Mouse (Mus musculus) myocyte (in vitro differentiated cells): ENCODE results near the gene Arvcf. TPM values are rescaled to one million over a fixed set of nuclear protein-coding genes. Genes with fewer than 3 reads are reported as not detected.
A peak's percentile ranks its signal among the peaks of the same experiment; 100 is the strongest.

Experiments used
- H3K27me3 ChIP-seq: one replicate; pipeline ENCODE4 v1.6.1; 2011; ENCODE audit not compliant: control insufficient read depth, insufficient read depth, insufficient read length
- H3K36me3 ChIP-seq: one replicate; pipeline ENCODE4 v1.6.1; 2011; ENCODE audit not compliant: control insufficient read depth, insufficient read depth
- H3K4me2 ChIP-seq: one replicate; pipeline ENCODE4 v1.6.1; 2011; ENCODE audit warnings: low read depth, control low read depth
- H3K4me3 ChIP-seq: one replicate; pipeline ENCODE4 v1.5.1; 2011; ENCODE audit warnings: mild to moderate bottlenecking, control low read depth, moderate library complexity
- H3K79me2 ChIP-seq: one replicate; pipeline ENCODE4 v1.6.1; 2011; ENCODE audit not compliant: control insufficient read depth, insufficient read depth
- H3ac ChIP-seq: one replicate; pipeline ENCODE4 v1.6.1; 2011; ENCODE audit not compliant: control insufficient read depth, insufficient read length
- CEBPB ChIP-seq: IDR thresholded peaks from 2 replicates; pipeline ENCODE4 v1.6.1; 2011; ENCODE audit warnings: mild to moderate bottlenecking, moderate library complexity; ENCODE audit not compliant: poor library complexity, insufficient read depth, severe bottlenecking
- E2F4 ChIP-seq: IDR thresholded peaks from one replicate; pipeline ENCODE4 v1.6.1; 2011; ENCODE audit warnings: mild to moderate bottlenecking, control low read depth, moderate library complexity; ENCODE audit not compliant: insufficient read depth
- MAX ChIP-seq: IDR thresholded peaks from one replicate; pipeline ENCODE4 v1.6.1; 2011; ENCODE audit warnings: low read depth, mild to moderate bottlenecking, control low read depth
- MYOD1 ChIP-seq, 3 experiments: IDR thresholded peaks; one replicate each; pipeline ENCODE4 v1.6.1; 2011; ENCODE audit warnings: control low read depth in 2 of 3, low read depth in 2 of 3, mild to moderate bottlenecking in 2 of 3, moderate library complexity in 1 of 3; ENCODE audit not compliant: insufficient read length in 2 of 3, control insufficient read depth in 1 of 3
- MYOG ChIP-seq, 3 experiments: IDR thresholded peaks; one replicate each; pipeline ENCODE4 v1.6.1; 2011; ENCODE audit warnings: control low read depth in 2 of 3, low read depth in 2 of 3, mild to moderate bottlenecking in 2 of 3; ENCODE audit not compliant: insufficient read length in 2 of 3, control insufficient read depth in 1 of 3, insufficient read depth in 1 of 3
- POLR2A ChIP-seq: IDR thresholded peaks from one replicate; pipeline ENCODE4 v1.6.1; 2011; ENCODE audit warnings: low read depth, mild to moderate bottlenecking, control low read depth, moderate library complexity; ENCODE audit not compliant: insufficient read length
- POLR2AphosphoS2 ChIP-seq: IDR thresholded peaks from one replicate; pipeline ENCODE4 v1.6.1; 2011; ENCODE audit warnings: low read depth, control low read depth; ENCODE audit not compliant: insufficient read length
- REST ChIP-seq: IDR thresholded peaks from one replicate; pipeline ENCODE4 v1.6.1; 2011; ENCODE audit warnings: mild to moderate bottlenecking, control low read depth, moderate library complexity; ENCODE audit not compliant: insufficient read depth, insufficient read length
- SRF ChIP-seq: IDR thresholded peaks from one replicate; pipeline ENCODE4 v1.6.1; 2011; ENCODE audit warnings: low read depth; ENCODE audit not compliant: control insufficient read depth, insufficient read length
- TCF12 ChIP-seq: IDR thresholded peaks from one replicate; pipeline ENCODE4 v1.6.1; 2011; ENCODE audit warnings: mild to moderate bottlenecking, control low read depth; ENCODE audit not compliant: poor library complexity, insufficient read depth, severe bottlenecking
- TCF3 ChIP-seq: IDR thresholded peaks from one replicate; pipeline ENCODE4 v1.6.1; 2011; ENCODE audit warnings: low read depth, control low read depth; ENCODE audit not compliant: insufficient read length
- USF1 ChIP-seq: IDR thresholded peaks from one replicate; pipeline ENCODE4 v1.6.1; 2011; ENCODE audit warnings: low read depth, mild to moderate bottlenecking, control low read depth, moderate library complexity
- polyA plus RNA-seq: library from polyadenylated mRNA; unstranded; fragments of >200 nt; fragmentation: generic; extraction: Trizol; gene quantifications from one replicate; pipeline ENCODE4 v1.2.1, GENCODE M21; 2012; ENCODE audit warnings: missing spikeins

Arvcf gene
- polyA plus RNA-seq, 1 experiment: 7.6 TPM

- peak overlapping the region; percentile 92 for H3K4me3 ChIP-seq
- peak overlapping the region; percentile 74 for H3K4me2 ChIP-seq
- H3K36me3 ChIP-seq: no peaks in the 10 kb centered on the region
- no peak for TF ChIP-seq SRF
- TF ChIP-seq TCF12: no peak
- TF ChIP-seq USF1: no peak
- no peak for TF ChIP-seq CEBPB
- peaks cover 19% of the 10 kb centered on the region for H3K79me2 ChIP-seq
- peak overlapping the region; percentile 86 for H3ac ChIP-seq
- no peaks in the 10 kb centered on the region for H3K27me3 ChIP-seq
These were observed 77.7 kb downstream of the Arvcf start for GRCm38 (mm10) chr16:18425475-18426214.

DNA sequence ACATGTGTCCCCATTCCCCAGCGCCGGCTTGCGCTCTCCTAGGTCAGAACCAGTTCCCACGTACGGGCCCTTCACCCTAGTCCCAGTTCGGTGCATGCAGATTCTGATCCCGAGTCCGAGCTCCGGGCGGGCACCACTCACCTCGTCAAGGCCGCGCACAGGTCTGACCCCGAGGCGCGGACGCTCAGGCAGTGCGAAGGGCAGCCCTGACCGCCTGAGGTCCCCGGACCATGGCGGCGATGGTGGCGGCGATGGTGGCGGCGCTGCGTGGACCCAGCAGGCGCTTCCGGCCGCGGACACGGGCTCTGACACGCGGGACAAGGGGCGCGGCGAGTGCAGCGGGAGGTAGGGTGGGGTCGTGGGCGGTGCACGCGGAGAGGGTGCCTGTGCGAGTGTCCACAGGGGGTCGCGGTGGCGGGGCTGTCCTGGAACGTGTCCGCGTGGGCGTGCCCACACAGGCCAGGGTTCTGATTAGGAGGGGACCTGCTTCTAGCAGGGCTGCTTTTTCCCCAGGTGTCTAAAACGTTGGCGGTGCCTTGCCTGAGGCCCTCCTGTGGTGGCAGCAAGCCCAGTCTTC is 78.3 kb downstream of the Arvcf start, which contains the start of gene Txnrd2:
TSS of gene Txnrd2 (plus strand) at position 170 of the 577 bp plus-strand sequence.
- H3K36me3 ChIP-seq: no peaks in the 10 kb centered on the region
- TF ChIP-seq POLR2A (peak; percentile 92), MYOG (IDR thresholded peaks at IDR 0.05; ENCODE audit: control insufficient read depth in 1 of 3, insufficient read depth in 1 of 3, insufficient read length in 2 of 3, low read depth in 2 of 3) (peak in 2 of 3 experiments; percentile 12 to 55), REST (peak; percentile 22), E2F4 (no peak), MYOD1 (IDR thresholded peaks at IDR 0.05; ENCODE audit: control insufficient read depth in 1 of 3, insufficient read length in 2 of 3, low read depth in 2 of 3) (peak in 1 of 3 experiments; percentile 51)

DNA sequence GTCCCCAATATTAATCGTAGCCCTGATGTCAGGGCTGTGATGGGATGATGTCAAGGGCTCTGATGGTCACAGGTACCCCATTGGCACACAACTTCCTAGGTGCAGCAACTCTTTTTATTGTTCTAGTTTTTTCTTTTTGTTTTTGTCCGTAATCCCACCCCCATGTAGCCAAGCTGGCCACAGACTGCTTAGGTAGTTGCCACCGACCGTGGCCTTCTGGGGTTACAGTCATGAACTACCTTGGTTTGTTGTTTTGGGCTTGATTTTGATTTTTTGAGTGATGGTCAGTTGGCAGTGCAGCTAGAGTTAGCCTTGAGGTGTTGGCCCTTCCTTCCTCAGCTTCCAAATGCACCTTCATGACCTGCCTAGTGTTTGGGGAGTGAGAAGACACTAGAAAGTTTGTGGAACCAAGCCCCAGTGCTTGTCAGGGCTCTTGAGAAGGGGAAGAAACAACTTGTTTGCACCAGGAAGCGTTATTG is 78.9 kb downstream of the Arvcf start, which contains the start of gene Comt:
TSS of gene Comt (minus strand) at position 51 of the 479 bp plus-strand sequence.
- TF ChIP-seq MAX: no peak
- no peak for TF ChIP-seq E2F4
- no peak for TF ChIP-seq SRF
- TF ChIP-seq TCF12: no peak
- Histone ChIP-seq H3K36me3 (no peaks in the 10 kb centered on the region), H3K4me2 (peak within 1 kb of the TSS; percentile 90), H3ac (peak within 1 kb of the TSS; percentile 86), H3K27me3 (no peaks in the 10 kb centered on the region), H3K4me3 (peak within 1 kb of the TSS; percentile 92), H3K79me2 (peaks cover 19% of the 10 kb centered on the region)

More for the DNA sequence above, 78.3 kb downstream of the Arvcf start, which contains the start of gene Txnrd2:
- Histone ChIP-seq H3K79me2 (peaks cover 19% of the 10 kb centered on the region), H3K4me2 (peak within 1 kb of the TSS; percentile 90), H3K4me3 (peak within 1 kb of the TSS; percentile 92), H3K27me3 (no peaks in the 10 kb centered on the region), H3ac (peak within 1 kb of the TSS; percentile 86)

DNA sequence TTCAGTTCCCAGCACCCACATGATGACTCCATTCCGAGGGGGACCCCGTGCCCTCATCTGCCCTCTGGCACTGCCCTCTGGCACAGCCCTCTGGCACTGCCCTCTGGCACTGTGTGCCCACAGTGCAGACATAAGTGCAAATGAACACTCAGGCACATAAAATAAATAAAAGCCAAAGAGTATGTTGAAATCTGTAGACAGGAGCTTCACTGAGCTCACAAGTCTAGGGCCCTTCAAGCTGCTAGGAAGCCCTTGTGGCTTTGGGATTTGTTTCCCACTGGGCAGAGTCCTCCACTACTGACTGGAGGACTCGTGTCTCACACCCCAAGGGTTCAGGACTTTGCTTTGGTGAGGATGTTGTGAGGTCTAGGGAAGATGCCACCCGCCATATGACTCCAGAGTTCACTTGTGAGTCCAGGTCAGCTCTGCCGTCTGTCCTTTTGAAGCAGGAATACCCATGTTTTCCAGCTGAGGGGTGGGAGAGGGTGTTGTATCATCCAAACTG is 80.1 kb downstream of the Arvcf start:
- Histone ChIP-seq H3K4me3 (no peak overlapping the region), H3K79me2 (peaks cover 19% of the 10 kb centered on the region), H3K4me2 (no peak overlapping the region), H3ac (no peak overlapping the region), H3K36me3 (no peaks in the 10 kb centered on the region), H3K27me3 (no peaks in the 10 kb centered on the region)
- TF ChIP-seq REST (no peak), MAX (no peak), MYOD1 (IDR thresholded peaks at IDR 0.05; ENCODE audit: control insufficient read depth in 1 of 3, insufficient read length in 2 of 3, low read depth in 2 of 3) (no peak), E2F4 (no peak), USF1 (no peak), POLR2AphosphoS2 (no peak), MYOG (IDR thresholded peaks at IDR 0.05; ENCODE audit: control insufficient read depth in 1 of 3, insufficient read depth in 1 of 3, insufficient read length in 2 of 3, low read depth in 2 of 3) (no peak), CEBPB (no peak), SRF (no peak), POLR2A (no peak)

DNA sequence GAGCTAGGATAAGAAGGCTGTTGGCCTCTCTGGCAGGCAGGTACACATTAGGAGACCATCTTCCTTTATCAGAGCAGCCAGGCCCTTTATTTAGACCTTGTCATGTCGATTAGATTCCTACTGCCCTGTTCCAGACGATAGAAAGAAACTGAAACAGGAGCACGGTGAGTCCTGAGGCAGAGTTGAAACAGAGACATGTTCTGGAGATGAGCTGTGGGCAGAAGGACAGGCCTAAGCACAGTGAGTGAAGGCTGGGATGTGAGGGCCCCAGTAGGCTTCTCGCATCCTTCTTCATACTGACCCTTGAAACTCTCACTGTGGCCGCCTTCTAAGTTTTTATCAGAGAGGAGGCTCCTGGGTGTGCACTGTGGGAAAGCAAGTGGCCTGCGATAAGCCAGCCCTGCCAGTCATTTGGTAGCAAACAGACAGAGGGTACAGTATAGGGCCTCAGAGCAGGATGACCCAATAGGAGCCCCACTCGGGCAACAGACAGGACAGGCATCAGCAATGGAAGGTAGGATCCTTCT is 80.6 kb downstream of the Arvcf start:
- Histone ChIP-seq H3K4me3 (no peak overlapping the region), H3K79me2 (peaks cover 19% of the 10 kb centered on the region), H3K4me2 (no peak overlapping the region), H3ac (no peak overlapping the region), H3K36me3 (no peaks in the 10 kb centered on the region), H3K27me3 (no peaks in the 10 kb centered on the region)
- TF ChIP-seq POLR2AphosphoS2 (no peak), TCF12 (no peak), MYOG (IDR thresholded peaks at IDR 0.05; ENCODE audit: control insufficient read depth in 1 of 3, insufficient read depth in 1 of 3, insufficient read length in 2 of 3, low read depth in 2 of 3) (no peak), USF1 (no peak), MAX (no peak), TCF3 (no peak), SRF (no peak), CEBPB (no peak), MYOD1 (IDR thresholded peaks at IDR 0.05; ENCODE audit: control insufficient read depth in 1 of 3, insufficient read length in 2 of 3, low read depth in 2 of 3) (no peak), E2F4 (no peak), POLR2A (no peak), REST (no peak)
